Mouse (Mus musculus): ENCODE measurements around the gene Scarb2.

DNA sequence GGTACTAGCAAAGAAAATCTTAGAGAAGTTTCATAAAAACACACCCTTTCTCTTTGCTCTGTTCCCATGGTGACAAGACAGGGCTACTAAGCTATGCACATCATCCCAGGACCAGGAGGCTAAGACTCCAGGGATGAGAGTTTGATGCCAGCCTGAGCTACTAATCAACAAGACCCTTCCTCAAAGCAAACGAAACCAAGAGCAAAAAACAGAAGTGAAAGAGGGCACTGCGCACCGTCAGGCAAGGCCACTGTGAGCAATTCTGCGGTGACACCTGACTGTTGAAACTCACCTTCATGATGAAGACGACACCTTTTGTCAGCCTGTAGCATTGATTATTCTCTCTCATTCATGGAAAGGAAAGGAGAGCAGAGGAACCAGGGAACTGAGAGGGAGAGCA, 53.8 kb downstream of the Scarb2 start:
- TF ChIP-seq CTCF (conservative IDR thresholded peaks at IDR 0.05; ENCODE audit: low read length), result no peak
- no peak for TF ChIP-seq POU5F1 (IDR thresholded peaks at IDR 0.05; ENCODE audit: borderline replicate concordance, low read length)
- no peak for TF ChIP-seq NANOG (IDR thresholded peaks at IDR 0.05; ENCODE audit: borderline replicate concordance, low read length)

All from E14TG2a.4 (cell line).